ENCODE assay signal across 23 mouse cellular contexts in genomic region chr8:36309326-36309725, GRCm38 (mm10).
"Had no signal": no experiment of that assay in that cellular context is flagged by ENCODE, and none has a peak within 500 bp of the region (broad histone marks: within the 10 kb centered on the region; RNA-seq: fewer than 3 reads in every experiment).

No protein-coding gene starts in this region.

- H3K9me3 ChIP-seq: heart, embryonic 10.5 days; heart, embryonic 12.5 days; hindbrain, embryonic 10.5 days; hindbrain, embryonic 12.5 days; intestine, embryonic 15.5 days; kidney, embryonic 15.5 days; limb, embryonic 10.5 days; liver, embryonic 13.5 days had no signal

- H3K27ac ChIP-seq: gastrocnemius, adult 2 months; hindbrain, embryonic 10.5 days; hindbrain, embryonic 12.5 days; hindbrain, embryonic 14.5 days; intestine, embryonic 15.5 days; kidney, embryonic 15.5 days; kidney, postnatal 0 days; left cerebral cortex, adult 2 months; limb, embryonic 10.5 days; limb, embryonic 12.5 days; liver, embryonic 13.5 days had no signal

- DNase-seq: gastrocnemius, postnatal 25 days; kidney, adult 18-20 months; kidney, adult 8-10 months; kidney, postnatal 14 days; kidney, postnatal 36 days; layer of hippocampus, adult 9-11 months; liver; liver, embryonic 13.5 days had no signal

- H3K4me1 ChIP-seq: hindbrain, embryonic 10.5 days; hindbrain, embryonic 12.5 days; intestine, embryonic 15.5 days; kidney, embryonic 15.5 days; limb, embryonic 10.5 days; limb, embryonic 12.5 days; liver, embryonic 13.5 days had no signal

- H3K27me3 ChIP-seq: heart, embryonic 12.5 days; hindbrain, embryonic 12.5 days; intestine, embryonic 15.5 days; kidney, embryonic 15.5 days; limb, embryonic 12.5 days; liver, embryonic 13.5 days had no signal

- H3K36me3 ChIP-seq: heart, embryonic 10.5 days; heart, embryonic 12.5 days; hindbrain, embryonic 10.5 days; hindbrain, embryonic 12.5 days; intestine, embryonic 15.5 days; kidney, embryonic 15.5 days; limb, embryonic 10.5 days; limb, embryonic 12.5 days; liver, embryonic 13.5 days had no signal

- H3K4me2 ChIP-seq: hindbrain, embryonic 12.5 days; hindbrain, embryonic 14.5 days; intestine, embryonic 15.5 days; kidney, embryonic 15.5 days; limb, embryonic 12.5 days; liver, embryonic 11.5 days; liver, embryonic 13.5 days had no signal

- H3K4me3 ChIP-seq: gastrocnemius, adult 2 months; heart, embryonic 12.5 days; hindbrain, embryonic 10.5 days; hindbrain, embryonic 12.5 days; intestine, embryonic 15.5 days; kidney, embryonic 15.5 days; left cerebral cortex, adult 2 months; limb, embryonic 10.5 days; limb, embryonic 12.5 days; liver, embryonic 13.5 days had no signal

- H3K9ac ChIP-seq: hindbrain, embryonic 12.5 days; hindbrain, embryonic 14.5 days; intestine, embryonic 15.5 days; kidney, embryonic 15.5 days; limb, embryonic 12.5 days; liver, embryonic 13.5 days had no signal

- ATAC-seq: inflammation-experienced regulatory T-cells, adult 6 months; intestine, embryonic 15.5 days; intestine, postnatal 0 days had no signal
